8 mouse cellular contexts compared by ENCODE assay signal in genomic region chr14:62761036-62761881, GRCm38 (mm10). TPM values are rescaled to one million over a fixed set of nuclear protein-coding genes. Genes with fewer than 3 reads are reported as not detected.
DNase-seq lines count a peak whose midpoint lies in the region; ATAC-seq lines count a peak whose summit lies in the region.

Gene Ints6, minus strand, starts transcription at chr14:62761169.

- WGBS in heart, embryonic 10.5 days = 0% methylated on average over 72 of the region's 72 CpGs
- WGBS in kidney, embryonic 15.5 days = under 1% methylated on average over 64 of the region's 72 CpGs

- peak within 1 kb of the TSS; percentile 74 for H3K4me2 ChIP-seq in kidney, embryonic 15.5 days

- H3K9ac ChIP-seq in kidney, embryonic 15.5 days = peak within 1 kb of the TSS; percentile 98

- no peaks in the 10 kb centered on the region for H3K9me3 ChIP-seq in heart, embryonic 10.5 days
- H3K9me3 ChIP-seq in kidney, embryonic 15.5 days (replicated peaks) = no peaks in the 10 kb centered on the region

- peak within 1 kb of the TSS; percentile 99 for H3K27ac ChIP-seq in heart, embryonic 10.5 days
- H3K27ac ChIP-seq in kidney, embryonic 15.5 days = peak within 1 kb of the TSS; percentile 98

- peaks cover 17% of the 10 kb centered on the region for H3K4me1 ChIP-seq in heart, embryonic 10.5 days
- peaks cover 7% of the 10 kb centered on the region for H3K4me1 ChIP-seq in kidney, embryonic 15.5 days

- no peaks in the 10 kb centered on the region for H3K27me3 ChIP-seq in heart, embryonic 10.5 days (ENCODE audit: insufficient read depth, poor library complexity, severe bottlenecking)
- H3K27me3 ChIP-seq in kidney, embryonic 15.5 days = no peaks in the 10 kb centered on the region

- H3K4me3 ChIP-seq in heart, embryonic 10.5 days = peak within 1 kb of the TSS; percentile 93
- peak within 1 kb of the TSS; percentile 83 for H3K4me3 ChIP-seq in kidney, embryonic 15.5 days (replicated peaks)

- peak; percentile 96 to 98 for DNase-seq in B cell, adult 2 months
- DNase-seq in brain, adult 2 months (ENCODE audit: low read depth, low spot score) = peak; percentile 100
- DNase-seq in heart, embryonic 10.5 days (ENCODE audit: low spot score) = peak; percentile 100
- peak; percentile 99 for DNase-seq in liver
- DNase-seq in spleen, postnatal 4 days (ENCODE audit: low spot score in 2 of 2) = peak; percentile 97 to 99

- ATAC-seq in erythroblast, adult 5-6 weeks (replicated peaks; ENCODE audit: low FRiP score, poor library complexity, severe bottlenecking) = peak; percentile 93
- ATAC-seq in kidney, embryonic 15.5 days (replicated peaks; ENCODE audit: low FRiP score) = peak; percentile 96
- peak; percentile 90 for ATAC-seq in monocyte, adult 5-6 weeks (replicated peaks; ENCODE audit: insufficient number of reproducible peaks, low FRiP score, low TSS enrichment, poor library complexity, severe bottlenecking)

- peaks cover 7% of the 10 kb centered on the region; the same call in 1 of the 2 replicates for H3K36me3 ChIP-seq in heart, embryonic 10.5 days
- peaks cover 16% of the 10 kb centered on the region for H3K36me3 ChIP-seq in kidney, embryonic 15.5 days

RNA-seq across cellular contexts. Expression of gene Ints6, which starts in this region (rescaled TPM):
- 11.5 and 22.2 TPM in 2 replicates for total RNA-seq in erythroblast, adult 5-6 weeks (2015; ENCODE audit: low replicate concordance)
- 35.7 and 45.7 TPM in 2 replicates for total RNA-seq in erythroblast, adult 5-6 weeks (2017; ENCODE audit: low replicate concordance)
- 18.1 and 26.5 TPM in 2 replicates for polyA plus RNA-seq in heart, embryonic 10.5 days (2016; fragmentation: Nextera tagmentation; extraction: Ambion mirVana)
- 19.5 and 21.9 TPM in 2 replicates for polyA plus RNA-seq in kidney, embryonic 15.5 days (2015; fragmentation: Nextera tagmentation; extraction: Ambion mirVana)
- 63.8 to 126 TPM (median 83.5 TPM) in 3 replicates for total RNA-seq in monocyte, adult 5-6 weeks (2017)

Comparison
In these comparisons a context has a peak if more than half of its experiments do, and no peak if none do; other contexts are left out.
1. Peak in every context shown above with its lines: DNase-seq, ATAC-seq, H3K4me3 ChIP-seq and H3K27ac ChIP-seq.